Comparison of ENCODE assay signal across 20 mouse cellular contexts in the genomic region with DNA sequence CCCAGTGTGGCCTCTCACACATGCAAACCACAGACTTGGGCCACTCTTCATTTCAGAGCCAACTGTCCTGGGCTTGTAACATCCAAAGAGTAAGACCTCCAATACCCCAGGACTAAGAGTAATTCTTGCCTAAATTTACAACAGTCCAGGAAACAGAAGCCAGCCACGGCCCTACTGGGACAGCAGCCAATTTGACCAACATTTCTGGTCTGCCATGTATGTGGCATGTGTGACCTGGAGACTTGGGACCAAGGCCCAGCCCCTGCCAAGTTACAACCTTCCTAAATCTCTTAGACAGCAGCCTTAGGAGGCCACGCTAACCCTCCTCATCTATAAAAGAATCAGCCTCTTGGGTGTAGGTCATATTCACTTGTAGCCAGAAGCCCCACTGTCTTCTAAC. TPM values are rescaled to one million over a fixed set of nuclear protein-coding genes. Genes with fewer than 3 reads are reported as not detected.
DNase-seq lines count a peak whose midpoint lies in the region; ATAC-seq and TF ChIP-seq lines count a peak whose summit lies in the region.
"Had no signal": no experiment of that assay in that cellular context is flagged by ENCODE, and none has a peak within 500 bp of the region (broad histone marks: within the 10 kb centered on the region; RNA-seq: fewer than 3 reads in every experiment).

No protein-coding gene starts in this region.

- no peaks in the 10 kb centered on the region for H3K36me3 ChIP-seq in heart, embryonic 15.5 days
- H3K36me3 ChIP-seq in liver, adult 2 months (ENCODE audit: control insufficient read depth, insufficient read depth, low read length) = peaks cover 27% of the 10 kb centered on the region
- peaks cover 91% of the 10 kb centered on the region for H3K36me3 ChIP-seq in G1E (replicated peaks)
- H3K36me3 ChIP-seq in limb, embryonic 13.5 days = peaks cover 22% of the 10 kb centered on the region

- no peaks in the 10 kb centered on the region for H3K27me3 ChIP-seq in heart, embryonic 15.5 days
- no peaks in the 10 kb centered on the region for H3K27me3 ChIP-seq in liver, adult 2 months (ENCODE audit: control insufficient read depth, insufficient read depth, low read length)
- H3K27me3 ChIP-seq in G1E (ENCODE audit: insufficient read depth, low read length) = no peaks in the 10 kb centered on the region
- H3K27me3 ChIP-seq in limb, embryonic 13.5 days = no peaks in the 10 kb centered on the region
- H3K27me3 ChIP-seq: hindbrain, embryonic 12.5 days; neural tube, embryonic 15.5 days had no signal

- no peak for DNase-seq in heart, postnatal 4 days
- peak; percentile 53 for DNase-seq in liver, adult 2 months (ENCODE audit: extremely low read depth, low read depth, low spot score)
- DNase-seq in liver (no peak), G1E (ENCODE audit: low spot score) (no peak), adipocyte (ENCODE audit: low spot score) (no peak)
- DNase-seq: adrenal gland, adult 8-10 months; cerebellum, adult 8-10 months; layer of hippocampus, postnatal 36 days; midbrain, embryonic 14.5 days; right cerebral cortex, postnatal 14 days; spleen, adult 18-20 months; thymus, postnatal 36 days had no signal

- WGBS in heart, embryonic 15.5 days = 71% methylated on average over 2 of the region's 2 CpGs
- 57% methylated on average over 2 of the region's 2 CpGs for WGBS in liver, adult 2 months
- WGBS in limb, embryonic 13.5 days = 70% methylated on average over 2 of the region's 2 CpGs

- H3K9me3 ChIP-seq in heart, embryonic 15.5 days (replicated peaks) = no peaks in the 10 kb centered on the region
- H3K9me3 ChIP-seq in G1E (replicated peaks) = no peaks in the 10 kb centered on the region
- no peaks in the 10 kb centered on the region for H3K9me3 ChIP-seq in limb, embryonic 13.5 days
- H3K9me3 ChIP-seq: embryonic facial prominence, embryonic 10.5 days; hindbrain, embryonic 12.5 days; neural tube, embryonic 15.5 days had no signal

- TF ChIP-seq POLR2A in liver, adult 2 months (IDR thresholded peaks at IDR 0.05; ENCODE audit: extremely low read depth, insufficient read depth, low read length) = no peak

- no peaks in the 10 kb centered on the region for H3K79me2 ChIP-seq in liver, adult 2 months (ENCODE audit: control insufficient read depth, insufficient read depth, low read length)

- H3K4me3 ChIP-seq in heart, embryonic 15.5 days = no peak overlapping the region
- no peak overlapping the region for H3K4me3 ChIP-seq in liver, adult 2 months (ENCODE audit: insufficient read depth, low read depth, low read length)
- H3K4me3 ChIP-seq in G1E (ENCODE audit: low read depth, low read length) = peak overlapping the region; percentile 74
- H3K4me3 ChIP-seq in limb, embryonic 13.5 days = no peak overlapping the region
- H3K4me3 ChIP-seq: embryonic facial prominence, embryonic 10.5 days; hindbrain, embryonic 12.5 days; layer of hippocampus, adult 2 months; myocyte; neural tube, embryonic 15.5 days had no signal

- peak overlapping the region; percentile 67; the same call in 1 of the 2 replicates for H3K27ac ChIP-seq in heart, embryonic 15.5 days
- H3K27ac ChIP-seq in liver, adult 2 months (replicated peaks; ENCODE audit: insufficient read depth, low read depth, low read length) = no peak overlapping the region
- peak overlapping the region; percentile 73; the same call in 1 of the 2 replicates for H3K27ac ChIP-seq in limb, embryonic 13.5 days
- H3K27ac ChIP-seq: hindbrain, embryonic 12.5 days; layer of hippocampus, adult 2 months; neural tube, embryonic 15.5 days had no signal

- no peak overlapping the region for H3K4me2 ChIP-seq in heart, embryonic 15.5 days
- H3K4me2 ChIP-seq in limb, embryonic 13.5 days (replicated peaks) = no peak overlapping the region
- H3K4me2 ChIP-seq: hindbrain, embryonic 12.5 days; neural tube, embryonic 15.5 days had no signal

- peaks cover 78% of the 10 kb centered on the region for H3K4me1 ChIP-seq in heart, embryonic 15.5 days (replicated peaks)
- H3K4me1 ChIP-seq in liver, adult 2 months (ENCODE audit: control insufficient read depth, insufficient read depth, low read length) = no peaks in the 10 kb centered on the region
- H3K4me1 ChIP-seq in G1E (ENCODE audit: insufficient read depth, low read depth, low read length) = peaks cover 96% of the 10 kb centered on the region
- peaks cover 71% of the 10 kb centered on the region for H3K4me1 ChIP-seq in limb, embryonic 13.5 days

- TF ChIP-seq CTCF in liver, adult 2 months (IDR thresholded peaks at IDR 0.05; ENCODE audit: low read depth, low read length) = no peak
- TF ChIP-seq CTCF in G1E (IDR thresholded peaks at IDR 0.05; ENCODE audit: low read depth, low read length) = no peak

- H3K9ac ChIP-seq in heart, embryonic 15.5 days = no peak overlapping the region
- H3K9ac ChIP-seq in liver, adult 2 months (ENCODE audit: low read depth, low read length) = no peak overlapping the region
- no peak overlapping the region for H3K9ac ChIP-seq in limb, embryonic 13.5 days
- H3K9ac ChIP-seq: hindbrain, embryonic 12.5 days; neural tube, embryonic 15.5 days had no signal

- ATAC-seq in heart, embryonic 15.5 days (replicated peaks; ENCODE audit: insufficient number of reproducible peaks, insufficient read depth, low FRiP score, low read depth) = no peak
- no peak for ATAC-seq in G1E (ENCODE audit: extremely low read depth, insufficient number of reproducible peaks, low FRiP score, poor library complexity, severe bottlenecking)
- ATAC-seq in limb, embryonic 13.5 days (ENCODE audit: low FRiP score, low read depth) = no peak
- ATAC-seq: lung, postnatal 0 days had no signal

RNA-seq across cellular contexts. Expression of a gene that starts 58.4 kb away (rescaled TPM):
- 35.4 and 39.8 TPM in 2 replicates for polyA plus RNA-seq in heart, embryonic 15.5 days (2015; fragmentation: Nextera tagmentation; extraction: Ambion mirVana)
- total RNA-seq in heart, postnatal 4 days (2021) = 100 to 1,000 TPM; 169 to 172 TPM
- total RNA-seq in liver, adult 2 months (2014; rRNA removed) = 1.1 and 1.5 TPM in 2 replicates
- polyA plus RNA-seq in liver, adult 2 months (2012; rRNA removed) = 0.31 and 1.7 TPM in 2 replicates
- 80.3 and 81.3 TPM in 2 replicates for total RNA-seq in G1E (2014; fragmentation: Nextera tagmentation)
- total RNA-seq in G1E (2017) = 137 and 170 TPM in 2 replicates
- polyA plus RNA-seq in G1E (2012) = 106 and 131 TPM in 2 replicates
- 18.6 and 19.1 TPM in 2 replicates for polyA plus RNA-seq in limb, embryonic 13.5 days (2015; fragmentation: Nextera tagmentation; extraction: Ambion mirVana)
